Mouse (Mus musculus): ENCODE data around the gene Tppp2.

The Tppp2 gene

GRCm38 (mm10) chr14:51960316-51960715, 42.1 kb downstream of the Tppp2 start:
- DNase-seq, result no peak

- DNase-seq, result no peak
Observed at GRCm38 (mm10) chr14:51967400-51967799, 49.2 kb downstream of the Tppp2 start.

Data from liver (tissue).